8 mouse cellular contexts compared by ENCODE assay signal in genomic region chr5:139364260-139364910, GRCm38 (mm10). TPM values are rescaled to one million over a fixed set of nuclear protein-coding genes. Genes with fewer than 3 reads are reported as not detected.
DNase-seq lines count a peak whose midpoint lies in the region; ATAC-seq and TF ChIP-seq lines count a peak whose summit lies in the region.

No protein-coding gene starts in this region.

- H3K9me3 ChIP-seq in heart, embryonic 14.5 days (ENCODE audit: control insufficient read depth, low read length): no peaks in the 10 kb centered on the region
- no peaks in the 10 kb centered on the region for H3K9me3 ChIP-seq in liver, embryonic 13.5 days (replicated peaks)
- no peaks in the 10 kb centered on the region for H3K9me3 ChIP-seq in stomach, embryonic 14.5 days (ENCODE audit: control insufficient read depth, low read depth, low read length)

- no peak for TF ChIP-seq POLR2A in brain, embryonic 14.5 days (IDR thresholded peaks at IDR 0.05; ENCODE audit: borderline replicate concordance, extremely low read depth, insufficient read depth, insufficient read length, poor library complexity, severe bottlenecking)

- 29% methylated on average over 12 of the region's 12 CpGs for WGBS in heart, embryonic 14.5 days
- 13% methylated on average over 12 of the region's 12 CpGs for WGBS in liver, embryonic 13.5 days (ENCODE audit: insufficient replicate concordance)
- WGBS in stomach, embryonic 14.5 days: 31% methylated on average over 12 of the region's 12 CpGs

- no peaks in the 10 kb centered on the region for H3K27me3 ChIP-seq in heart, embryonic 14.5 days (ENCODE audit: control insufficient read depth, insufficient read depth, low read length)
- H3K27me3 ChIP-seq in liver, embryonic 13.5 days: no peaks in the 10 kb centered on the region
- H3K27me3 ChIP-seq in stomach, embryonic 14.5 days (ENCODE audit: control insufficient read depth, insufficient read depth, low read length): no peaks in the 10 kb centered on the region

- H3K4me1 ChIP-seq in heart, embryonic 14.5 days (ENCODE audit: control insufficient read depth in 2 of 2, insufficient read depth in 2 of 2, low read length in 2 of 2): peaks cover 7 to 13% of the 10 kb centered on the region in 2 experiments; a peak in 3 of 4 replicates
- peaks cover 52% of the 10 kb centered on the region for H3K4me1 ChIP-seq in liver, embryonic 13.5 days (replicated peaks)
- peaks cover 11% of the 10 kb centered on the region; the same call in 1 of the 2 replicates for H3K4me1 ChIP-seq in stomach, embryonic 14.5 days (ENCODE audit: control insufficient read depth, insufficient read depth, low read length)

- no peaks in the 10 kb centered on the region for H3K36me3 ChIP-seq in heart, embryonic 14.5 days (ENCODE audit: control insufficient read depth, insufficient read depth, low read length)
- H3K36me3 ChIP-seq in liver, embryonic 13.5 days: peaks cover 12% of the 10 kb centered on the region
- H3K36me3 ChIP-seq in stomach, embryonic 14.5 days (ENCODE audit: control insufficient read depth, insufficient read depth, low read length): no peaks in the 10 kb centered on the region

- DNase-seq in B cell, adult 2 months: peak; percentile 92 to 93
- peak; percentile 81 for DNase-seq in brain, embryonic 14.5 days (ENCODE audit: low read depth)
- peak; percentile 92 for DNase-seq in kidney, postnatal 14 days
- peak; percentile 75 for DNase-seq in liver, embryonic 13.5 days
- DNase-seq in natural killer cell, adult 2 months (ENCODE audit: low spot score in 2 of 2): peak; percentile 78 to 83

- peak; percentile 73 for ATAC-seq in erythroid progenitor cell, adult 5-6 weeks (replicated peaks; ENCODE audit: low FRiP score, poor library complexity, severe bottlenecking)
- peak; percentile 36 for ATAC-seq in heart, embryonic 14.5 days (ENCODE audit: insufficient number of reproducible peaks, insufficient read depth, low FRiP score, low read depth)
- peak; percentile 49 for ATAC-seq in liver, embryonic 13.5 days (ENCODE audit: low read depth)
- ATAC-seq in stomach, embryonic 14.5 days (ENCODE audit: insufficient number of reproducible peaks, insufficient read depth, low FRiP score, low read depth): peak; percentile 59; the same call in 1 of the 2 replicates

- TF ChIP-seq CTCF in brain, embryonic 14.5 days (IDR thresholded peaks at IDR 0.05; ENCODE audit: borderline replicate concordance, extremely low read depth, insufficient read depth, insufficient read length): peak; percentile 96

- H3K27ac ChIP-seq in heart, embryonic 14.5 days (replicated peaks in 1 of 2; ENCODE audit: control insufficient read depth in 1 of 2, insufficient read depth in 1 of 2, low read depth in 2 of 2, low read length in 2 of 2): no peak overlapping the region; a peak in 1 of 4 replicates
- peak overlapping the region; percentile 83 for H3K27ac ChIP-seq in liver, embryonic 13.5 days
- no peak overlapping the region for H3K27ac ChIP-seq in stomach, embryonic 14.5 days (ENCODE audit: low read length)

- peak overlapping the region; percentile 6; the same call in 1 of the 2 replicates for H3K9ac ChIP-seq in heart, embryonic 14.5 days (ENCODE audit: low read length)
- peak overlapping the region; percentile 46 for H3K9ac ChIP-seq in liver, embryonic 13.5 days
- no peak overlapping the region for H3K9ac ChIP-seq in stomach, embryonic 14.5 days (replicated peaks; ENCODE audit: low read depth, low read length)

- no peak overlapping the region for H3K4me3 ChIP-seq in heart, embryonic 14.5 days (ENCODE audit: control insufficient read depth in 1 of 2, insufficient read depth in 1 of 2, low read depth in 1 of 2, low read length in 2 of 2)
- no peak overlapping the region for H3K4me3 ChIP-seq in liver, embryonic 13.5 days (replicated peaks)
- H3K4me3 ChIP-seq in stomach, embryonic 14.5 days (ENCODE audit: low read depth, low read length): no peak overlapping the region

- peak overlapping the region; percentile 16; the same call in 1 of the 2 replicates for H3K4me2 ChIP-seq in heart, embryonic 14.5 days (ENCODE audit: low read length)
- H3K4me2 ChIP-seq in liver, embryonic 13.5 days: peak overlapping the region; percentile 19; the same call in 1 of the 2 replicates
- H3K4me2 ChIP-seq in stomach, embryonic 14.5 days (replicated peaks; ENCODE audit: low read depth, low read length): no peak overlapping the region

RNA-seq across cellular contexts. Expression of gene Cyp2w1, which starts 12.0 kb away (rescaled TPM):
- polyA plus RNA-seq in brain, embryonic 14.5 days (2012; rRNA removed): 1.7 and 2.4 TPM in 2 replicates
- not detected in 2 replicates for total RNA-seq in erythroid progenitor cell, adult 5-6 weeks (2015; ENCODE audit: low replicate concordance)
- total RNA-seq in erythroid progenitor cell, adult 5-6 weeks (2017; ENCODE audit: low replicate concordance): not detected in 2 replicates
- polyA plus RNA-seq in heart, embryonic 14.5 days (2014; fragmentation: Nextera tagmentation; extraction: Ambion mirVana): not detected in 2 replicates
- not detected in 2 replicates for polyA plus RNA-seq in liver, embryonic 13.5 days (2015; fragmentation: Nextera tagmentation; extraction: Ambion mirVana)
- polyA plus RNA-seq in stomach, embryonic 14.5 days (2014; fragmentation: Nextera tagmentation; extraction: Ambion mirVana): 6.3 and 6.8 TPM in 2 replicates

RNA-seq across cellular contexts. Expression of gene Gpr146, which starts 13.1 kb away (rescaled TPM):
- 1.5 and 2.0 TPM in 2 replicates for polyA plus RNA-seq in brain, embryonic 14.5 days (2012; rRNA removed)
- 34.0 and 38.9 TPM in 2 replicates for total RNA-seq in erythroid progenitor cell, adult 5-6 weeks (2015; ENCODE audit: low replicate concordance)
- total RNA-seq in erythroid progenitor cell, adult 5-6 weeks (2017; ENCODE audit: low replicate concordance): 37.8 and 43.8 TPM in 2 replicates
- polyA plus RNA-seq in heart, embryonic 14.5 days (2014; fragmentation: Nextera tagmentation; extraction: Ambion mirVana): 9.3 and 9.5 TPM in 2 replicates
- polyA plus RNA-seq in liver, embryonic 13.5 days (2015; fragmentation: Nextera tagmentation; extraction: Ambion mirVana): 18.8 and 20.2 TPM in 2 replicates
- polyA plus RNA-seq in stomach, embryonic 14.5 days (2014; fragmentation: Nextera tagmentation; extraction: Ambion mirVana): 1.3 and 1.5 TPM in 2 replicates

RNA-seq across cellular contexts. Expression of gene Cox19, which starts 13.2 kb away (rescaled TPM):
- 123 and 149 TPM in 2 replicates for polyA plus RNA-seq in brain, embryonic 14.5 days (2012; rRNA removed)
- total RNA-seq in erythroid progenitor cell, adult 5-6 weeks (2015; ENCODE audit: low replicate concordance): 8.8 and 11.9 TPM in 2 replicates
- 5.3 and 29.0 TPM in 2 replicates for total RNA-seq in erythroid progenitor cell, adult 5-6 weeks (2017; ENCODE audit: low replicate concordance)
- 89.4 and 91.8 TPM in 2 replicates for polyA plus RNA-seq in heart, embryonic 14.5 days (2014; fragmentation: Nextera tagmentation; extraction: Ambion mirVana)
- 68.5 and 72.3 TPM in 2 replicates for polyA plus RNA-seq in liver, embryonic 13.5 days (2015; fragmentation: Nextera tagmentation; extraction: Ambion mirVana)
- 105 and 120 TPM in 2 replicates for polyA plus RNA-seq in stomach, embryonic 14.5 days (2014; fragmentation: Nextera tagmentation; extraction: Ambion mirVana)

RNA-seq across cellular contexts. Expression of gene Adap1, which starts 39.0 kb away (rescaled TPM):
- polyA plus RNA-seq in brain, embryonic 14.5 days (2012; rRNA removed): 40.8 and 66.4 TPM in 2 replicates
- total RNA-seq in erythroid progenitor cell, adult 5-6 weeks (2015; ENCODE audit: low replicate concordance): 4.2 and 5.8 TPM in 2 replicates
- 3.9 and 9.5 TPM in 2 replicates for total RNA-seq in erythroid progenitor cell, adult 5-6 weeks (2017; ENCODE audit: low replicate concordance)
- 1.8 and 2.3 TPM in 2 replicates for polyA plus RNA-seq in heart, embryonic 14.5 days (2014; fragmentation: Nextera tagmentation; extraction: Ambion mirVana)
- 2.6 and 3.3 TPM in 2 replicates for polyA plus RNA-seq in liver, embryonic 13.5 days (2015; fragmentation: Nextera tagmentation; extraction: Ambion mirVana)
- 2.2 and 2.3 TPM in 2 replicates for polyA plus RNA-seq in stomach, embryonic 14.5 days (2014; fragmentation: Nextera tagmentation; extraction: Ambion mirVana)

RNA-seq across cellular contexts. Expression of gene C130050O18Rik, which starts 40.7 kb away (rescaled TPM):
- 0.20 and 0.33 TPM in 2 replicates for polyA plus RNA-seq in brain, embryonic 14.5 days (2012; rRNA removed)
- total RNA-seq in erythroid progenitor cell, adult 5-6 weeks (2015; ENCODE audit: low replicate concordance): 2.9 TPM in 1 of 2 replicates, not detected in the other
- total RNA-seq in erythroid progenitor cell, adult 5-6 weeks (2017; ENCODE audit: low replicate concordance): 0.26 TPM in 1 of 2 replicates, not detected in the other
- polyA plus RNA-seq in heart, embryonic 14.5 days (2014; fragmentation: Nextera tagmentation; extraction: Ambion mirVana): 0.32 and 0.36 TPM in 2 replicates
- 0.89 and 1.1 TPM in 2 replicates for polyA plus RNA-seq in liver, embryonic 13.5 days (2015; fragmentation: Nextera tagmentation; extraction: Ambion mirVana)
- 0.48 and 1.3 TPM in 2 replicates for polyA plus RNA-seq in stomach, embryonic 14.5 days (2014; fragmentation: Nextera tagmentation; extraction: Ambion mirVana)
